ENCODE assay signal across 21 mouse cellular contexts in the genomic region with DNA sequence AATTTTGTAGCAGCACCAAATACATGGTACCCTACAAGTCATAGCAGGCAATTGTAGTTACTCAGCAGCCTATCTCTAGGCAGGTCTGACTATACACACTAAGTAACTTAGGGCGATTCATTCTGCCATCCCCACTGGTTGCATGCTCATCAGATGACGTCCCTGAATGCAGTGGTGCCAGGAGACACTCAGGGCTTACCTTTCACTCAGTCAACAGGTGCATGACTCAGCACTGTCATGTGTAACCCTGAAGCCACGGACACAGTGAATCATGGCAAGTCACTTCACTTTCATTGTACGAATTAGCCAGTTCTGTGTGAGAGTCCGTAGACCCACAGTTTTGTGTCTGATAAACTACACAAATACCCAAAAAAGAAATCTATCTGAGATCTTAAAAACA. TPM values are rescaled to one million over a fixed set of nuclear protein-coding genes. Genes with fewer than 3 reads are reported as not detected.
DNase-seq lines count a peak whose midpoint lies in the region; ATAC-seq and TF ChIP-seq lines count a peak whose summit lies in the region.
"Had no signal": no experiment of that assay in that cellular context is flagged by ENCODE, and none has a peak within 500 bp of the region (broad histone marks: within the 10 kb centered on the region; RNA-seq: fewer than 3 reads in every experiment).

No protein-coding gene starts in this region.

- H3K36me3 ChIP-seq in intestine, postnatal 0 days (ENCODE audit: control insufficient read depth, insufficient read depth), result no peaks in the 10 kb centered on the region
- no peaks in the 10 kb centered on the region for H3K36me3 ChIP-seq in intestine, embryonic 15.5 days
- no peaks in the 10 kb centered on the region for H3K36me3 ChIP-seq in ES-E14 (ENCODE audit: control insufficient read depth, insufficient read depth, low read length, poor library complexity, severe bottlenecking)
- H3K36me3 ChIP-seq in stomach, postnatal 0 days (ENCODE audit: control insufficient read depth, insufficient read depth, low read length), result no peaks in the 10 kb centered on the region
- H3K36me3 ChIP-seq: embryonic facial prominence, embryonic 10.5 days; embryonic facial prominence, embryonic 12.5 days; forebrain, embryonic 15.5 days; G1E had no signal

- H3K27ac ChIP-seq in intestine, postnatal 0 days (ENCODE audit: low read depth, low read length), result no peak overlapping the region
- no peak overlapping the region for H3K27ac ChIP-seq in intestine, embryonic 15.5 days
- no peak overlapping the region for H3K27ac ChIP-seq in ES-E14 (ENCODE audit: insufficient read depth, low read depth, low read length, poor library complexity, severe bottlenecking)
- H3K27ac ChIP-seq in stomach, postnatal 0 days (replicated peaks), result no peak overlapping the region
- H3K27ac ChIP-seq: embryonic facial prominence, embryonic 10.5 days; embryonic facial prominence, embryonic 12.5 days; forebrain, embryonic 13.5 days; forebrain, embryonic 15.5 days had no signal

- ATAC-seq in intestine, postnatal 0 days, result 0 out of 2 replicates have a peak, but pooled peaks have one; percentile 25
- ATAC-seq in intestine, embryonic 15.5 days, result no peak
- ATAC-seq in stomach, postnatal 0 days (ENCODE audit: low FRiP score, low TSS enrichment), result peak; percentile 74
- ATAC-seq: activated CD4-positive, CD25-positive, alpha-beta regulatory T cell, adult 4 months; forebrain, embryonic 13.5 days; forebrain, embryonic 15.5 days; Patski had no signal

- H3K9me3 ChIP-seq in intestine, postnatal 0 days (ENCODE audit: control insufficient read depth), result no peaks in the 10 kb centered on the region
- H3K9me3 ChIP-seq in intestine, embryonic 15.5 days, result no peaks in the 10 kb centered on the region
- no peaks in the 10 kb centered on the region for H3K9me3 ChIP-seq in ES-E14 (ENCODE audit: control insufficient read depth, insufficient read depth, low read depth, low read length)
- 0 out of 2 replicates have a peak, but pooled peaks cover 3% of the 10 kb centered on the region for H3K9me3 ChIP-seq in stomach, postnatal 0 days (ENCODE audit: control insufficient read depth, low read length)
- H3K9me3 ChIP-seq: forebrain, embryonic 13.5 days; forebrain, embryonic 15.5 days had no signal

- H3K4me2 ChIP-seq in intestine, postnatal 0 days (replicated peaks; ENCODE audit: low read depth), result no peak overlapping the region
- no peak overlapping the region for H3K4me2 ChIP-seq in intestine, embryonic 15.5 days (replicated peaks)
- no peak overlapping the region for H3K4me2 ChIP-seq in stomach, postnatal 0 days (replicated peaks; ENCODE audit: low read depth)
- H3K4me2 ChIP-seq: embryonic facial prominence, embryonic 12.5 days; forebrain, embryonic 13.5 days; forebrain, embryonic 15.5 days had no signal

- in situ Hi-C loops in ES-E14 (cut with MboI; ENCODE audit: low sequenced_read_pairs in 2 of 2, unreplicated experiment in 2 of 2), result no loop called here

- no peaks in the 10 kb centered on the region for H3K27me3 ChIP-seq in intestine, postnatal 0 days (replicated peaks; ENCODE audit: control insufficient read depth, insufficient read depth, low read length)
- no peaks in the 10 kb centered on the region for H3K27me3 ChIP-seq in intestine, embryonic 15.5 days (replicated peaks)
- H3K27me3 ChIP-seq in stomach, postnatal 0 days (ENCODE audit: control insufficient read depth, insufficient read depth, low read length), result no peaks in the 10 kb centered on the region
- H3K27me3 ChIP-seq: embryonic facial prominence, embryonic 12.5 days; forebrain, embryonic 13.5 days; forebrain, embryonic 15.5 days; Patski had no signal

- no peaks in the 10 kb centered on the region for H3K4me1 ChIP-seq in intestine, postnatal 0 days (replicated peaks; ENCODE audit: control insufficient read depth, insufficient read depth, low read length)
- H3K4me1 ChIP-seq in intestine, embryonic 15.5 days (replicated peaks), result no peaks in the 10 kb centered on the region
- H3K4me1 ChIP-seq in ES-E14 (ENCODE audit: control insufficient read depth in 2 of 2, insufficient read depth in 2 of 2, low read length in 2 of 2, poor library complexity in 1 of 2), result peaks cover 0 to 5% of the 10 kb centered on the region in 2 experiments; a peak in 1 of 4 replicates
- no peaks in the 10 kb centered on the region for H3K4me1 ChIP-seq in stomach, postnatal 0 days (replicated peaks; ENCODE audit: control insufficient read depth, insufficient read depth)
- H3K4me1 ChIP-seq: embryonic facial prominence, embryonic 12.5 days; forebrain, embryonic 15.5 days had no signal

- TF ChIP-seq CTCF in intestine, postnatal 0 days (IDR thresholded peaks at IDR 0.05; ENCODE audit: low read depth), result no peak
- no peak for TF ChIP-seq CTCF in stomach, postnatal 0 days (IDR thresholded peaks at IDR 0.05; ENCODE audit: low read depth)

- TF ChIP-seq EP300 in stomach, postnatal 0 days (optimal IDR thresholded peaks at IDR 0.05), result no peak

- DNase-seq in ES-E14 (ENCODE audit: low read depth, low spot score), result no peak
- no peak for DNase-seq in stomach, postnatal 0 days (ENCODE audit: low spot score)
- no peak for DNase-seq in spleen, postnatal 36 days (ENCODE audit: low spot score in 2 of 2)
- DNase-seq: adrenal gland, adult 8-10 months; adrenal gland, postnatal 14 days; adrenal gland, postnatal 36 days; cerebellum, adult 11-12 months; cerebellum, adult 2 months; cerebellum, adult 9-10 months; cerebellum, postnatal 10 days; cerebellum, postnatal 25 days had no signal

- H3K9ac ChIP-seq in intestine, postnatal 0 days (ENCODE audit: low read depth, low read length), result no peak overlapping the region
- H3K9ac ChIP-seq in intestine, embryonic 15.5 days, result no peak overlapping the region
- no peak overlapping the region for H3K9ac ChIP-seq in ES-E14 (ENCODE audit: insufficient read depth, low read depth, low read length, poor library complexity, severe bottlenecking)
- H3K9ac ChIP-seq in stomach, postnatal 0 days (ENCODE audit: low read length), result no peak overlapping the region
- H3K9ac ChIP-seq: embryonic facial prominence, embryonic 12.5 days; forebrain, embryonic 13.5 days; forebrain, embryonic 15.5 days; forebrain, postnatal 0 days had no signal

- H3K4me3 ChIP-seq in intestine, postnatal 0 days (ENCODE audit: low read depth, low read length), result no peak overlapping the region
- H3K4me3 ChIP-seq in intestine, embryonic 15.5 days (replicated peaks), result no peak overlapping the region
- no peak overlapping the region for H3K4me3 ChIP-seq in ES-E14 (ENCODE audit: insufficient read depth in 1 of 2, low read depth in 1 of 2, low read length in 2 of 2, poor library complexity in 1 of 2, severe bottlenecking in 1 of 2)
- H3K4me3 ChIP-seq in stomach, postnatal 0 days (ENCODE audit: low read depth, low read length), result no peak overlapping the region
- H3K4me3 ChIP-seq: embryonic facial prominence, embryonic 10.5 days; embryonic facial prominence, embryonic 12.5 days; forebrain, embryonic 13.5 days; forebrain, embryonic 15.5 days had no signal

- WGBS in intestine, postnatal 0 days, result 82% methylated on average over 5 of the region's 5 CpGs
- 82% methylated on average over 5 of the region's 5 CpGs for WGBS in intestine, embryonic 15.5 days
- 69% methylated on average over 5 of the region's 5 CpGs for WGBS in stomach, postnatal 0 days

TF ChIP-seq in ES-E14, 5 proteins besides CTCF, POLR2A, EP300 and RAD21:
- TF ChIP-seq MAFK (IDR thresholded peaks at IDR 0.05; ENCODE audit: insufficient read depth, low read depth, low read length), result 0 out of 2 replicates have a peak, but pooled peaks have one; percentile 18
- no peak for TF ChIP-seq HCFC1 (IDR thresholded peaks at IDR 0.05; ENCODE audit: borderline replicate concordance, insufficient read depth, low read length)

RNA-seq across cellular contexts. Expression of a gene that starts 10.3 kb away (rescaled TPM):
- polyA plus RNA-seq in intestine, postnatal 0 days (2015; fragmentation: Nextera tagmentation; extraction: Ambion mirVana), result 10.4 and 10.7 TPM in 2 replicates
- 13.4 and 14.8 TPM in 2 replicates for polyA plus RNA-seq in intestine, embryonic 15.5 days (2015; fragmentation: Nextera tagmentation; extraction: Ambion mirVana)
- 196 and 265 TPM in 2 replicates for total RNA-seq in ES-E14 (2012; rRNA removed)
- polyA plus RNA-seq in stomach, postnatal 0 days (2015; fragmentation: Nextera tagmentation; extraction: Ambion mirVana), result 8.6 and 9.4 TPM in 2 replicates
- polyA plus RNA-seq: G1E had no signal
